ENCODE assay signal across 8 mouse cellular contexts in genomic region chr11:61504713-61505257, GRCm38 (mm10). TPM values are rescaled to one million over a fixed set of nuclear protein-coding genes. Genes with fewer than 3 reads are reported as not detected.
DNase-seq lines count a peak whose midpoint lies in the region; ATAC-seq and TF ChIP-seq lines count a peak whose summit lies in the region.

B9d1 (plus strand) TSS chr11:61505144.

- H3K4me1 ChIP-seq in bone marrow, adult 2 months (ENCODE audit: control insufficient read depth, insufficient read depth, low read length): no peaks in the 10 kb centered on the region
- peaks cover 14% of the 10 kb centered on the region for H3K4me1 ChIP-seq in embryonic facial prominence, embryonic 15.5 days
- peaks cover 22% of the 10 kb centered on the region for H3K4me1 ChIP-seq in limb, embryonic 14.5 days (ENCODE audit: control insufficient read depth, insufficient read depth, low read length)
- peaks cover 7% of the 10 kb centered on the region for H3K4me1 ChIP-seq in midbrain, postnatal 0 days (ENCODE audit: insufficient read depth, low read length)

- H3K36me3 ChIP-seq in embryonic facial prominence, embryonic 15.5 days: peaks cover 6% of the 10 kb centered on the region; the same call in 1 of the 2 replicates
- H3K36me3 ChIP-seq in limb, embryonic 14.5 days (ENCODE audit: control insufficient read depth, insufficient read depth, low read length): no peaks in the 10 kb centered on the region
- H3K36me3 ChIP-seq in midbrain, postnatal 0 days (ENCODE audit: insufficient read depth, low read length): no peaks in the 10 kb centered on the region; the same call in 1 of the 2 replicates

- no peaks in the 10 kb centered on the region for H3K27me3 ChIP-seq in embryonic facial prominence, embryonic 15.5 days
- no peaks in the 10 kb centered on the region for H3K27me3 ChIP-seq in limb, embryonic 14.5 days (ENCODE audit: control insufficient read depth, insufficient read depth, low read length)
- no peaks in the 10 kb centered on the region for H3K27me3 ChIP-seq in midbrain, postnatal 0 days (ENCODE audit: insufficient read depth, low read length)

- H3K9me3 ChIP-seq in embryonic facial prominence, embryonic 15.5 days (replicated peaks): no peaks in the 10 kb centered on the region
- H3K9me3 ChIP-seq in limb, embryonic 14.5 days (ENCODE audit: control insufficient read depth, low read length): no peaks in the 10 kb centered on the region
- H3K9me3 ChIP-seq in midbrain, postnatal 0 days (ENCODE audit: low read length): no peaks in the 10 kb centered on the region

- peak; percentile 98 for DNase-seq in 3T3-L1 (ENCODE audit: low read depth, low spot score)
- peak; percentile 99 for DNase-seq in heart, adult 8-10 months (ENCODE audit: low spot score)
- peak; percentile 98 for DNase-seq in kidney, adult 9 months
- DNase-seq in limb, embryonic 14.5 days (ENCODE audit: low spot score): peak; percentile 97
- peak; percentile 99 for DNase-seq in midbrain, postnatal 0 days (ENCODE audit: low spot score)
- peak; percentile 74 to 86 for DNase-seq in spleen, postnatal 14 days (ENCODE audit: low spot score in 2 of 2)

- peak within 1 kb of the TSS; percentile 75 for H3K4me2 ChIP-seq in embryonic facial prominence, embryonic 15.5 days (replicated peaks)
- peak within 1 kb of the TSS; percentile 77 for H3K4me2 ChIP-seq in limb, embryonic 14.5 days (replicated peaks; ENCODE audit: low read depth, low read length, severe bottlenecking)
- peak within 1 kb of the TSS; percentile 70 for H3K4me2 ChIP-seq in midbrain, postnatal 0 days (ENCODE audit: low read depth, low read length, poor library complexity, severe bottlenecking)

- H3K4me3 ChIP-seq in bone marrow, adult 2 months (replicated peaks; ENCODE audit: control insufficient read depth, low read depth, low read length): peak within 1 kb of the TSS; percentile 89
- H3K4me3 ChIP-seq in embryonic facial prominence, embryonic 15.5 days (replicated peaks): peak within 1 kb of the TSS; percentile 67
- peak within 1 kb of the TSS; percentile 61 for H3K4me3 ChIP-seq in limb, embryonic 14.5 days (replicated peaks; ENCODE audit: low read length)
- H3K4me3 ChIP-seq in midbrain, postnatal 0 days (ENCODE audit: low read depth, low read length): peak within 1 kb of the TSS; percentile 64

- H3K9ac ChIP-seq in embryonic facial prominence, embryonic 15.5 days: peak within 1 kb of the TSS; percentile 61
- peak within 1 kb of the TSS; percentile 71 for H3K9ac ChIP-seq in limb, embryonic 14.5 days (ENCODE audit: low read depth, low read length, severe bottlenecking)
- H3K9ac ChIP-seq in midbrain, postnatal 0 days (replicated peaks; ENCODE audit: low read length, poor library complexity, severe bottlenecking): peak within 1 kb of the TSS; percentile 71

- ATAC-seq in embryonic facial prominence, embryonic 15.5 days (ENCODE audit: insufficient number of reproducible peaks, low FRiP score, low TSS enrichment, low read depth): peak; percentile 85
- ATAC-seq in limb, embryonic 14.5 days (ENCODE audit: low FRiP score, low read depth): peak; percentile 89
- peak; percentile 90 for ATAC-seq in midbrain, postnatal 0 days (ENCODE audit: low FRiP score)

- peak within 1 kb of the TSS; percentile 66; the same call in 1 of the 2 replicates for H3K27ac ChIP-seq in bone marrow, adult 2 months (ENCODE audit: control insufficient read depth, insufficient read depth, low read depth, low read length, poor library complexity)
- H3K27ac ChIP-seq in embryonic facial prominence, embryonic 15.5 days (replicated peaks): peak within 1 kb of the TSS; percentile 83
- peak within 1 kb of the TSS; percentile 78 for H3K27ac ChIP-seq in limb, embryonic 14.5 days (replicated peaks; ENCODE audit: low read depth, low read length)
- H3K27ac ChIP-seq in midbrain, postnatal 0 days (ENCODE audit: low read depth, low read length): peak within 1 kb of the TSS; percentile 89

- TF ChIP-seq POLR2A in bone marrow, adult 2 months (IDR thresholded peaks at IDR 0.05; ENCODE audit: borderline replicate concordance, control insufficient read depth, low read depth, low read length): peak; percentile 38; the same call in 1 of the 2 replicates
- no peak for TF ChIP-seq POLR2A in limb, embryonic 14.5 days (IDR thresholded peaks at IDR 0.05; ENCODE audit: borderline replicate concordance, extremely low read depth, insufficient read depth, insufficient read length)

- under 1% methylated on average over 39 of the region's 39 CpGs for WGBS in bone marrow, adult 2 months
- WGBS in embryonic facial prominence, embryonic 15.5 days: under 1% methylated on average over 39 of the region's 39 CpGs
- 1% methylated on average over 39 of the region's 39 CpGs for WGBS in limb, embryonic 14.5 days
- WGBS in midbrain, postnatal 0 days: under 1% methylated on average over 39 of the region's 39 CpGs

- TF ChIP-seq CTCF in bone marrow, adult 2 months (IDR thresholded peaks at IDR 0.05; ENCODE audit: control insufficient read depth, insufficient read depth, low read length): peak; percentile 99
- TF ChIP-seq CTCF in midbrain, postnatal 0 days (IDR thresholded peaks at IDR 0.05): peak; percentile 98

RNA-seq across cellular contexts. Expression of gene B9d1, which starts in this region (rescaled TPM):
- 1.1 TPM in 1 of 2 replicates, not detected in the other for polyA plus RNA-seq in bone marrow, adult 2 months (2011; ENCODE audit: insufficient read depth, insufficient read length, low replicate concordance, missing spikeins)
- 37.3 and 43.7 TPM in 2 replicates for polyA plus RNA-seq in embryonic facial prominence, embryonic 15.5 days (2015; fragmentation: Nextera tagmentation; extraction: Ambion mirVana)
- total RNA-seq in heart, adult 8-10 months (2022): 10 to 100 TPM in 1 of 4 experiments, 1 to 10 TPM in 3; 7.9 to 11.2 (median 8.3) TPM
- polyA plus RNA-seq in limb, embryonic 14.5 days (2012; rRNA removed): 37.2 and 41.7 TPM in 2 replicates
- 28.2 and 35.5 TPM in 2 replicates for polyA plus RNA-seq in limb, embryonic 14.5 days (2014; fragmentation: Nextera tagmentation; extraction: Ambion mirVana)
- 26.3 and 28.1 TPM in 2 replicates for total RNA-seq in midbrain, postnatal 0 days (2014; rRNA removed)
- polyA plus RNA-seq in midbrain, postnatal 0 days (2015; fragmentation: Nextera tagmentation; extraction: Ambion mirVana): 25.1 and 27.5 TPM in 2 replicates

Comparison
In these comparisons a context has a peak if more than half of its experiments do, and no peak if none do; other contexts are left out.
1. Peak in every context shown above with its lines: DNase-seq, ATAC-seq, H3K4me3 ChIP-seq and H3K27ac ChIP-seq.
2. RNA of gene B9d1 (polyA plus RNA-seq): 37.3 to 43.7 TPM in embryonic facial prominence, embryonic 15.5 days, 28.2 to 41.7 TPM in limb, embryonic 14.5 days and 25.1 to 27.5 TPM in midbrain, postnatal 0 days; 1.1 TPM in bone marrow, adult 2 months; every median in the first group is over 10 times any median in the second.